Mouse (Mus musculus) lung, adult 2 months (tissue): ENCODE measurements around the gene Zfp808.
"Not testable (repeated sequence)": the region's sequence is repeated elsewhere in the genome, so short reads cannot be mapped to it uniquely, and the experiment has no call there.

Experiments
- CTCF ChIP-seq: fragments of 200-500 bp; IDR thresholded peaks from 2 replicates; pipeline ENCODE4 v1.5.1; 2011; ENCODE audit warnings: mild to moderate bottlenecking, low read length, control low read depth; ENCODE audit not compliant: insufficient read depth
- POLR2A ChIP-seq: fragments of 200-500 bp; IDR thresholded peaks from 2 replicates; pipeline ENCODE4 v1.6.1; 2011; ENCODE audit warnings: low read depth, mild to moderate bottlenecking, control low read depth, low read length, borderline replicate concordance; ENCODE audit errors: extremely low read depth

GRCm38 (mm10) chr13:62181835-62182755, 52.4 kb downstream of the Zfp808 start:
- TF ChIP-seq CTCF, POLR2A: not testable (repeated sequence)
